ENCODE assay signal across 10 mouse cellular contexts in the genomic region with DNA sequence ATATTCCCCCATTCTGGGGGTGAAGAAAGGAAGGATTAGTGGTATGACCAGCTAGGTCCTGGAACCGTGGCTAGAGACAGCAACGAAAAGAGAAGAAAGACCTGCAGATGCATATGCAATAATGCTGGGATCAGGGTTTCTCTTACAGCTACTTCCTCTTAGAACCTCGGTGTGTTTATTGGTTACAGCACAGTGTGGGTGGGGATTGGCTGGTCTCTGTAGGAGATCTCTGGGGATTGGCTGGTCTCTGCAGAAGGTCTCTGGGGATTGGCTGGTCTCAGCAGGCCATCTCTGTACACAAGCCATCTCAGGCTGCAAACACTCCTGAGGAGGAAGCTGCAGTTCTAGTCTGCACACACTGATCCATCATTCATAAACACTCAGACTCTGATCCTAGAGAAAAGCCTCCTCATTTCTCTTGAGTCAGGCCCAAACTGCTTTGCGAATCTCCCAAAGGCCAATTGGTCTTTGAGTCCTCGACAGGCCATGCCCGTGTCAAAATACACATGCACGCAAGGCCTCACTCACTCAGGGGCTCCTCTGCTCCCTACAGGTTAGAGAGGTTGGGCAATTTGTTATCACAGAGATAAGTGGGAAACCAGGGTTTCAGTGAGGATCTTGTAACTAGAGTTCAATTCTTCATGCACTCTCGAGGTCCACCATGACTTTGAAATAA. TPM values are rescaled to one million over a fixed set of nuclear protein-coding genes. Genes with fewer than 3 reads are reported as not detected.
DNase-seq lines count a peak whose midpoint lies in the region; ATAC-seq and TF ChIP-seq lines count a peak whose summit lies in the region.
"Had no signal": no experiment of that assay in that cellular context is flagged by ENCODE, and none has a peak within 500 bp of the region (broad histone marks: within the 10 kb centered on the region; RNA-seq: fewer than 3 reads in every experiment).

No protein-coding gene starts in this region.

- no peaks in the 10 kb centered on the region for H3K36me3 ChIP-seq in thymus, adult 2 months (ENCODE audit: control insufficient read depth, insufficient read depth, low read length)
- no peaks in the 10 kb centered on the region for H3K36me3 ChIP-seq in liver, embryonic 15.5 days (replicated peaks)
- H3K36me3 ChIP-seq in midbrain, embryonic 14.5 days (ENCODE audit: control insufficient read depth, insufficient read depth, low read length), result no peaks in the 10 kb centered on the region
- H3K36me3 ChIP-seq in hindbrain, embryonic 12.5 days, result no peaks in the 10 kb centered on the region
- H3K36me3 ChIP-seq: hindbrain, embryonic 10.5 days had no signal

- no peak overlapping the region for H3K4me2 ChIP-seq in liver, embryonic 15.5 days
- no peak overlapping the region for H3K4me2 ChIP-seq in midbrain, embryonic 14.5 days (ENCODE audit: low read length)
- H3K4me2 ChIP-seq in hindbrain, embryonic 12.5 days (replicated peaks), result no peak overlapping the region

- H3K9ac ChIP-seq in liver, embryonic 15.5 days, result no peak overlapping the region
- no peak overlapping the region for H3K9ac ChIP-seq in midbrain, embryonic 14.5 days (replicated peaks; ENCODE audit: low read length)
- no peak overlapping the region for H3K9ac ChIP-seq in hindbrain, embryonic 12.5 days

- 65% methylated on average over 8 of the region's 8 CpGs for WGBS in thymus, adult 2 months
- 49% methylated on average over 8 of the region's 8 CpGs for WGBS in liver, embryonic 15.5 days (ENCODE audit: insufficient replicate concordance)
- WGBS in midbrain, embryonic 14.5 days, result 83% methylated on average over 8 of the region's 8 CpGs
- 78% methylated on average over 8 of the region's 8 CpGs for WGBS in hindbrain, embryonic 12.5 days

- no peaks in the 10 kb centered on the region for H3K9me3 ChIP-seq in liver, embryonic 15.5 days (replicated peaks)
- H3K9me3 ChIP-seq in midbrain, embryonic 14.5 days (ENCODE audit: control insufficient read depth, low read length), result no peaks in the 10 kb centered on the region
- no peaks in the 10 kb centered on the region for H3K9me3 ChIP-seq in hindbrain, embryonic 12.5 days (replicated peaks)
- H3K9me3 ChIP-seq: hindbrain, embryonic 10.5 days had no signal

- no peak for TF ChIP-seq POLR2A in thymus, adult 2 months (IDR thresholded peaks at IDR 0.05; ENCODE audit: control insufficient read depth, extremely low read depth, insufficient read depth, low read length, poor library complexity)

- ATAC-seq in liver, embryonic 15.5 days (ENCODE audit: insufficient read depth), result peak; percentile 56; the same call in 1 of the 2 replicates
- no peak for ATAC-seq in midbrain, embryonic 14.5 days (ENCODE audit: low FRiP score, low TSS enrichment)
- no peak for ATAC-seq in hindbrain, embryonic 12.5 days (ENCODE audit: low FRiP score)

- no peak overlapping the region for H3K4me3 ChIP-seq in thymus, adult 2 months (ENCODE audit: control insufficient read depth, insufficient read depth, low read length)
- no peak overlapping the region for H3K4me3 ChIP-seq in liver, embryonic 15.5 days (replicated peaks)
- no peak overlapping the region for H3K4me3 ChIP-seq in midbrain, embryonic 14.5 days (replicated peaks; ENCODE audit: low read depth, low read length)
- no peak overlapping the region for H3K4me3 ChIP-seq in hindbrain, embryonic 12.5 days
- H3K4me3 ChIP-seq: hindbrain, embryonic 10.5 days; megakaryocyte, embryonic 14.5 days had no signal

- DNase-seq in thymus, postnatal 0 days (ENCODE audit: low spot score), result peak; percentile 26
- no peak for DNase-seq in thymus, adult 2 months
- DNase-seq in heart, adult 9 months (ENCODE audit: low spot score in 2 of 2), result peak; percentile 39 to 62
- DNase-seq in yolk sac, embryonic 10.5 days (ENCODE audit: low spot score), result peak; percentile 26
- no peak for DNase-seq in midbrain, embryonic 14.5 days
- no peak for DNase-seq in gastrocnemius, postnatal 4 days (ENCODE audit: low spot score in 2 of 2)

- H3K4me1 ChIP-seq in thymus, adult 2 months (replicated peaks; ENCODE audit: control insufficient read depth, insufficient read depth, low read length), result no peaks in the 10 kb centered on the region
- peaks cover 22% of the 10 kb centered on the region for H3K4me1 ChIP-seq in liver, embryonic 15.5 days (replicated peaks)
- H3K4me1 ChIP-seq in midbrain, embryonic 14.5 days (ENCODE audit: control insufficient read depth, insufficient read depth, low read length), result peaks cover 19% of the 10 kb centered on the region
- H3K4me1 ChIP-seq in hindbrain, embryonic 12.5 days, result peaks cover 29% of the 10 kb centered on the region

- TF ChIP-seq CTCF in thymus, adult 2 months (IDR thresholded peaks at IDR 0.05; ENCODE audit: borderline replicate concordance, control insufficient read depth, extremely low read depth, insufficient read depth, low read length, poor library complexity), result no peak

- no peak overlapping the region for H3K27ac ChIP-seq in thymus, adult 2 months (ENCODE audit: control insufficient read depth, insufficient read depth, low read length)
- no peak overlapping the region for H3K27ac ChIP-seq in liver, embryonic 15.5 days (replicated peaks)
- H3K27ac ChIP-seq in midbrain, embryonic 14.5 days (replicated peaks; ENCODE audit: low read depth, low read length), result no peak overlapping the region
- H3K27ac ChIP-seq in hindbrain, embryonic 12.5 days, result no peak overlapping the region
- H3K27ac ChIP-seq: hindbrain, embryonic 10.5 days had no signal

- H3K27me3 ChIP-seq in thymus, adult 2 months (ENCODE audit: control insufficient read depth, insufficient read depth, low read length), result no peaks in the 10 kb centered on the region
- H3K27me3 ChIP-seq in liver, embryonic 15.5 days, result no peaks in the 10 kb centered on the region
- no peaks in the 10 kb centered on the region for H3K27me3 ChIP-seq in midbrain, embryonic 14.5 days (ENCODE audit: control insufficient read depth, insufficient read depth, low read length)
- no peaks in the 10 kb centered on the region for H3K27me3 ChIP-seq in hindbrain, embryonic 12.5 days

RNA-seq across cellular contexts. Expression of a gene that starts 35.1 kb away (rescaled TPM):
- 93.4 and 93.7 TPM in 2 replicates for polyA plus RNA-seq in thymus, postnatal 0 days (2015; fragmentation: Nextera tagmentation; extraction: Ambion mirVana)
- polyA plus RNA-seq in thymus, adult 2 months (2012; rRNA removed), result 58.1 and 80.2 TPM in 2 replicates
- 21.5 and 31.8 TPM in 2 replicates for polyA plus RNA-seq in liver, embryonic 15.5 days (2015; fragmentation: Nextera tagmentation; extraction: Ambion mirVana)
- 68.6 and 76.9 TPM in 2 replicates for polyA plus RNA-seq in midbrain, embryonic 14.5 days (2014; fragmentation: Nextera tagmentation; extraction: Ambion mirVana)
- polyA plus RNA-seq in hindbrain, embryonic 12.5 days (2016; fragmentation: Nextera tagmentation; extraction: Ambion mirVana), result 61.0 and 65.8 TPM in 2 replicates
- total RNA-seq in gastrocnemius, postnatal 4 days (2021), result 100 to 1,000 TPM; 107 to 122 TPM

Comparison
In these comparisons a context has a peak if more than half of its experiments do, and no peak if none do; other contexts are left out.
1. DNase-seq: peak in thymus, postnatal 0 days (single experiment), heart, adult 9 months (2 of 2) and yolk sac, embryonic 10.5 days (single experiment); none in thymus, adult 2 months (single experiment), midbrain, embryonic 14.5 days (single experiment) and gastrocnemius, postnatal 4 days (0 of 2).